ENCODE assay signal across 23 mouse cellular contexts in the genomic region with DNA sequence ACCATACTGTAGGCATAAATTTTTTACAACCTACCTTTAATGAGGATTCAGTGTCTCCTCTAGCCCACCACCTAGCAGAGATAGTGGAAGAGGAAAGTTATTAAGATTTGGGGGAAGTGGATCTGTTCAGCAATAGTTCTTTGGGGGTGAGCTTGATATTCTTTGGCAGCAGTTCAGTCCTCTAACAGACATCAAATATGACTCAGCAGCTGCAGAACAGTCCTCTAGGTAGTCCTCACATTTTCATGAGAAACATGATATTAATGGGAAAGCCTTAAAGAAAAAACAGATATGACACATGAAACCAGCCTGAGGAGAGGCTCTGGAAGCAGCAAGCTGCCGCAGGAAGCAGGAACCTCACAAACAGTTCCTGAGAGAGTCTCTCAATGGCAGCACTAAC. TPM values are rescaled to one million over a fixed set of nuclear protein-coding genes. Genes with fewer than 3 reads are reported as not detected.
A peak's percentile ranks its signal among the peaks of the same experiment; 100 is the strongest.
DNase-seq lines count a peak whose midpoint lies in the region; ATAC-seq and TF ChIP-seq lines count a peak whose summit lies in the region.
"Had no signal": no experiment of that assay in that cellular context is flagged by ENCODE, and none has a peak within 500 bp of the region (broad histone marks: within the 10 kb centered on the region; RNA-seq: fewer than 3 reads in every experiment).

No protein-coding gene starts in this region.

- no peak for TF ChIP-seq POLR2A in myocyte (IDR thresholded peaks at IDR 0.05; ENCODE audit: insufficient read length, low read depth)

- no peaks in the 10 kb centered on the region for H3K79me2 ChIP-seq in myocyte (ENCODE audit: control insufficient read depth, insufficient read depth)

- H3K4me1 ChIP-seq in midbrain, embryonic 11.5 days (ENCODE audit: control insufficient read depth, insufficient read depth, low read length) = no peaks in the 10 kb centered on the region
- H3K4me1 ChIP-seq: embryonic facial prominence, embryonic 12.5 days; embryonic facial prominence, embryonic 15.5 days; forebrain, embryonic 13.5 days; forebrain, embryonic 15.5 days had no signal

- WGBS in midbrain, embryonic 11.5 days = 88% methylated on average over 1 of the region's 1 CpGs

- no peak overlapping the region for H3ac ChIP-seq in myocyte (ENCODE audit: control insufficient read depth, insufficient read length)

- no peaks in the 10 kb centered on the region for H3K36me3 ChIP-seq in myocyte (ENCODE audit: control insufficient read depth, insufficient read depth)
- no peaks in the 10 kb centered on the region for H3K36me3 ChIP-seq in midbrain, embryonic 11.5 days (ENCODE audit: control insufficient read depth, insufficient read depth, low read length)
- H3K36me3 ChIP-seq: embryonic facial prominence, embryonic 12.5 days; embryonic facial prominence, embryonic 15.5 days; forebrain, embryonic 15.5 days had no signal

- peak overlapping the region; percentile 3 for H3K4me2 ChIP-seq in myocyte (ENCODE audit: low read depth)
- no peak overlapping the region for H3K4me2 ChIP-seq in midbrain, embryonic 11.5 days
- H3K4me2 ChIP-seq: embryonic facial prominence, embryonic 12.5 days; embryonic facial prominence, embryonic 15.5 days; forebrain, embryonic 13.5 days; forebrain, embryonic 15.5 days had no signal

- H3K27me3 ChIP-seq in myocyte (ENCODE audit: control insufficient read depth, insufficient read depth, insufficient read length) = no peaks in the 10 kb centered on the region
- H3K27me3 ChIP-seq in midbrain, embryonic 11.5 days (ENCODE audit: control insufficient read depth, insufficient read depth, low read length) = no peaks in the 10 kb centered on the region
- H3K27me3 ChIP-seq: embryonic facial prominence, embryonic 12.5 days; embryonic facial prominence, embryonic 15.5 days; forebrain, embryonic 13.5 days; forebrain, embryonic 15.5 days; Patski had no signal

- no peaks in the 10 kb centered on the region for H3K9me3 ChIP-seq in midbrain, embryonic 11.5 days (ENCODE audit: control insufficient read depth, low read length)
- H3K9me3 ChIP-seq: embryonic facial prominence, embryonic 15.5 days; forebrain, embryonic 13.5 days; forebrain, embryonic 15.5 days had no signal

- DNase-seq in 3T3-L1 (ENCODE audit: low read depth, low spot score) (peak; percentile 62), 416B (ENCODE audit: low read depth) (peak; percentile 71), NIH3T3 (ENCODE audit: low read depth) (peak; percentile 11)
- DNase-seq in midbrain, embryonic 11.5 days (ENCODE audit: low spot score, missing footprints) = no peak
- no peak for DNase-seq in cerebellum, postnatal 4 days (ENCODE audit: low spot score in 2 of 2)
- no peak for DNase-seq in testis, postnatal 14 days (ENCODE audit: low spot score)
- DNase-seq: adrenal gland, adult 8-10 months; adrenal gland, postnatal 14 days; adrenal gland, postnatal 36 days; cerebellum, adult 11-12 months; cerebellum, adult 2 months; cerebellum, adult 9-10 months; cerebellum, postnatal 10 days; cerebellum, postnatal 25 days; embryo, embryonic 11 days; forebrain, postnatal 0 days had no signal

- no peak for ATAC-seq in midbrain, embryonic 11.5 days (ENCODE audit: low FRiP score)
- ATAC-seq: activated CD4-positive, CD25-positive, alpha-beta regulatory T cell, adult 4 months; forebrain, embryonic 13.5 days; forebrain, embryonic 15.5 days; forebrain, postnatal 0 days; Patski had no signal

- no peak overlapping the region for H3K9ac ChIP-seq in midbrain, embryonic 11.5 days (ENCODE audit: low read length)
- H3K9ac ChIP-seq: embryonic facial prominence, embryonic 12.5 days; embryonic facial prominence, embryonic 15.5 days; forebrain, embryonic 13.5 days; forebrain, embryonic 15.5 days; forebrain, postnatal 0 days had no signal

- no peak overlapping the region for H3K4me3 ChIP-seq in myocyte
- no peak overlapping the region for H3K4me3 ChIP-seq in midbrain, embryonic 11.5 days (ENCODE audit: low read depth, low read length)
- H3K4me3 ChIP-seq: embryonic facial prominence, embryonic 12.5 days; embryonic facial prominence, embryonic 15.5 days; forebrain, embryonic 13.5 days; forebrain, embryonic 15.5 days had no signal

- no peak overlapping the region for H3K27ac ChIP-seq in midbrain, embryonic 11.5 days (ENCODE audit: low read depth, low read length)
- H3K27ac ChIP-seq: embryonic facial prominence, embryonic 12.5 days; embryonic facial prominence, embryonic 15.5 days; forebrain, embryonic 13.5 days; forebrain, embryonic 15.5 days had no signal

TF ChIP-seq in myocyte, 11 proteins besides CTCF, POLR2A, EP300 and RAD21:
- TF ChIP-seq MYOD1 (IDR thresholded peaks at IDR 0.05; ENCODE audit: control insufficient read depth in 1 of 3, insufficient read length in 2 of 3, low read depth in 2 of 3) (no peak), MAX (IDR thresholded peaks at IDR 0.05; ENCODE audit: low read depth) (no peak), SRF (IDR thresholded peaks at IDR 0.05; ENCODE audit: control insufficient read depth, insufficient read length, low read depth) (no peak), REST (IDR thresholded peaks at IDR 0.05; ENCODE audit: insufficient read depth, insufficient read length) (no peak), USF1 (IDR thresholded peaks at IDR 0.05; ENCODE audit: low read depth) (no peak)
TF ChIP-seq in myocyte: peak in this region for 0.

RNA-seq across cellular contexts. Expression of gene Zfp280d, which starts 22.0 kb away (rescaled TPM):
- 4.2 TPM for polyA plus RNA-seq in myocyte (2012; fragmentation: generic; extraction: Trizol)
- 54.8 and 62.8 TPM in 2 replicates for polyA plus RNA-seq in midbrain, embryonic 11.5 days (2014; fragmentation: Nextera tagmentation; extraction: Ambion mirVana)

Comparison
In these comparisons a context has a peak if more than half of its experiments do, and no peak if none do; other contexts are left out.
1. DNase-seq: peak in 3T3-L1 (single experiment), 416B (single experiment) and NIH3T3 (single experiment); none in midbrain, embryonic 11.5 days (single experiment), cerebellum, postnatal 4 days (0 of 2) and testis, postnatal 14 days (single experiment).
2. RNA of gene Zfp280d, which starts 22.0 kb away (polyA plus RNA-seq): 54.8 to 62.8 TPM in midbrain, embryonic 11.5 days; 4.2 TPM in myocyte (single experiment); every median in the first group is over 10 times any median in the second.